Mouse (Mus musculus): ENCODE measurements at regions not wholly inside any gene's neighbourhood (a gene's known extent, or its start where the extent isn't known, plus 50 kb on each side); places are given as distances from the start of the nearest gene placed in this dataset.

GRCm38 (mm10) chr3:35225774-35226365 lies 528.0 kb upstream of the Atp11b start:
- Histone ChIP-seq H3K27ac (ENCODE audit: insufficient read depth, low read length) (no peak overlapping the region), H3K4me1 (ENCODE audit: control insufficient read depth, insufficient read depth, low read length) (no peaks in the 10 kb centered on the region), H3K4me3 (ENCODE audit: insufficient read depth, low read length) (no peak overlapping the region)
- TF ChIP-seq CTCF (IDR thresholded peaks at IDR 0.05; ENCODE audit: borderline replicate concordance, insufficient read depth, low read length) (no peak), POLR2A (IDR thresholded peaks at IDR 0.05; ENCODE audit: low read depth, low read length) (no peak)

- no peak overlapping the region for H3K4me3 ChIP-seq (ENCODE audit: insufficient read depth, low read length)
- H3K4me1 ChIP-seq (ENCODE audit: control insufficient read depth, insufficient read depth, low read length), result peaks cover 4% of the 10 kb centered on the region
- TF ChIP-seq POLR2A (IDR thresholded peaks at IDR 0.05; ENCODE audit: low read depth, low read length) (no peak), CTCF (IDR thresholded peaks at IDR 0.05; ENCODE audit: borderline replicate concordance, insufficient read depth, low read length) (no peak)
- H3K27ac ChIP-seq (ENCODE audit: insufficient read depth, low read length), result no peak overlapping the region
Measured at GRCm38 (mm10) chr3:35231158-35231928, 522.6 kb upstream of the Atp11b start.

- TF ChIP-seq POLR2A (IDR thresholded peaks at IDR 0.05; ENCODE audit: low read depth, low read length) (no peak), CTCF (IDR thresholded peaks at IDR 0.05; ENCODE audit: borderline replicate concordance, insufficient read depth, low read length) (no peak)
- no peak overlapping the region for H3K27ac ChIP-seq (ENCODE audit: insufficient read depth, low read length)
Measured at GRCm38 (mm10) chr3:35232487-35232886, 521.4 kb upstream of the Atp11b start.

GRCm38 (mm10) chr3:35235066-35235465 lies 518.8 kb upstream of the Atp11b start:
- H3K4me3 ChIP-seq (ENCODE audit: insufficient read depth, low read length), result no peak overlapping the region
- H3K27ac ChIP-seq (ENCODE audit: insufficient read depth, low read length), result no peak overlapping the region

More at GRCm38 (mm10) chr3:35232487-35232886, 521.4 kb upstream of the Atp11b start:
- Histone ChIP-seq H3K4me3 (ENCODE audit: insufficient read depth, low read length) (no peak overlapping the region), H3K4me1 (ENCODE audit: control insufficient read depth, insufficient read depth, low read length) (peaks cover 4% of the 10 kb centered on the region)

GRCm38 (mm10) chr3:35235772-35236171 lies 518.1 kb upstream of the Atp11b start:
- Histone ChIP-seq H3K27ac (ENCODE audit: insufficient read depth, low read length) (no peak overlapping the region), H3K4me1 (ENCODE audit: control insufficient read depth, insufficient read depth, low read length) (peaks cover 4% of the 10 kb centered on the region), H3K4me3 (ENCODE audit: insufficient read depth, low read length) (no peak overlapping the region)
- TF ChIP-seq POLR2A (IDR thresholded peaks at IDR 0.05; ENCODE audit: low read depth, low read length) (no peak), CTCF (IDR thresholded peaks at IDR 0.05; ENCODE audit: borderline replicate concordance, insufficient read depth, low read length) (no peak)

More at GRCm38 (mm10) chr3:35235066-35235465, 518.8 kb upstream of the Atp11b start:
- H3K4me1 ChIP-seq (ENCODE audit: control insufficient read depth, insufficient read depth, low read length), result peaks cover 4% of the 10 kb centered on the region
- no peak for TF ChIP-seq POLR2A (IDR thresholded peaks at IDR 0.05; ENCODE audit: low read depth, low read length)

- no peak overlapping the region for H3K27ac ChIP-seq (ENCODE audit: insufficient read depth, low read length)
- no peaks in the 10 kb centered on the region for H3K4me1 ChIP-seq (ENCODE audit: control insufficient read depth, insufficient read depth, low read length)
- no peak overlapping the region for H3K4me3 ChIP-seq (ENCODE audit: insufficient read depth, low read length)
- no peak for TF ChIP-seq POLR2A (IDR thresholded peaks at IDR 0.05; ENCODE audit: low read depth, low read length)
- TF ChIP-seq CTCF (IDR thresholded peaks at IDR 0.05; ENCODE audit: borderline replicate concordance, insufficient read depth, low read length), result no peak
Measured at GRCm38 (mm10) chr3:35237342-35237741, 516.6 kb upstream of the Atp11b start.

- H3K4me1 ChIP-seq (ENCODE audit: control insufficient read depth, insufficient read depth, low read length), result peaks cover 3% of the 10 kb centered on the region; the same call in 1 of the 2 replicates
- TF ChIP-seq POLR2A (IDR thresholded peaks at IDR 0.05; ENCODE audit: low read depth, low read length) (no peak), CTCF (IDR thresholded peaks at IDR 0.05; ENCODE audit: borderline replicate concordance, insufficient read depth, low read length) (no peak)
- H3K4me3 ChIP-seq (ENCODE audit: insufficient read depth, low read length), result no peak overlapping the region
- no peak overlapping the region for H3K27ac ChIP-seq (ENCODE audit: insufficient read depth, low read length)
Measured at GRCm38 (mm10) chr3:35242349-35242748, 511.6 kb upstream of the Atp11b start.

- Histone ChIP-seq H3K4me3 (ENCODE audit: insufficient read depth, low read length) (no peak overlapping the region), H3K27ac (ENCODE audit: insufficient read depth, low read length) (no peak overlapping the region), H3K4me1 (ENCODE audit: control insufficient read depth, insufficient read depth, low read length) (peaks cover 3% of the 10 kb centered on the region; the same call in 1 of the 2 replicates)
- TF ChIP-seq POLR2A (IDR thresholded peaks at IDR 0.05; ENCODE audit: low read depth, low read length), result no peak
- no peak for TF ChIP-seq CTCF (IDR thresholded peaks at IDR 0.05; ENCODE audit: borderline replicate concordance, insufficient read depth, low read length)
Measured at GRCm38 (mm10) chr3:35242871-35243529, 510.9 kb upstream of the Atp11b start.

- H3K4me3 ChIP-seq (ENCODE audit: insufficient read depth, low read length), result no peak overlapping the region
- H3K4me1 ChIP-seq (ENCODE audit: control insufficient read depth, insufficient read depth, low read length), result peaks cover 3% of the 10 kb centered on the region; the same call in 1 of the 2 replicates
- H3K27ac ChIP-seq (ENCODE audit: insufficient read depth, low read length), result no peak overlapping the region
- TF ChIP-seq CTCF (IDR thresholded peaks at IDR 0.05; ENCODE audit: borderline replicate concordance, insufficient read depth, low read length) (no peak), POLR2A (IDR thresholded peaks at IDR 0.05; ENCODE audit: low read depth, low read length) (no peak)
Measured at GRCm38 (mm10) chr3:35245003-35245402, 508.9 kb upstream of the Atp11b start.
